Mouse (Mus musculus) naive thymus-derived CD4-positive, alpha-beta T cell, adult 2 months (primary cell): Measurements from ENCODE around the gene Lyzl4.
"Not testable (repeated sequence)": the region's sequence is repeated elsewhere in the genome, so short reads cannot be mapped to it uniquely, and the experiment has no call there.

Source experiments
- DNase-seq: peaks from one replicate; pipeline ENCODE4 v3.0.0-alpha.2; 2011; ENCODE audit warnings: low read depth

Lyzl4 gene

GRCm38 (mm10) chr9:121600861-121601427 lies 41.0 kb downstream of the Lyzl4 start:
- DNase-seq = no peak

GRCm38 (mm10) chr9:121600201-121600860 lies 41.6 kb downstream of the Lyzl4 start:
- DNase-seq = no peak

- DNase-seq = no peak
Measured at GRCm38 (mm10) chr9:121599551-121599950, 42.3 kb downstream of the Lyzl4 start.

GRCm38 (mm10) chr9:121598106-121598505 lies 43.8 kb downstream of the Lyzl4 start:
- no peak for DNase-seq

GRCm38 (mm10) chr9:121594771-121595170 lies 47.1 kb downstream of the Lyzl4 start:
- no peak for DNase-seq

- not testable (repeated sequence) for DNase-seq
Measured at GRCm38 (mm10) chr9:121593768-121594167, 48.1 kb downstream of the Lyzl4 start.

- DNase-seq = no peak
Measured at GRCm38 (mm10) chr9:121592948-121593550, 48.8 kb downstream of the Lyzl4 start.

- DNase-seq = no peak
Measured at GRCm38 (mm10) chr9:121589533-121589932, 52.4 kb downstream of the Lyzl4 start.

- DNase-seq = no peak
Measured at GRCm38 (mm10) chr9:121574380-121574779, 67.5 kb downstream of the Lyzl4 start.

GRCm38 (mm10) chr9:121568451-121568850 lies 73.4 kb downstream of the Lyzl4 start:
- DNase-seq = no peak

GRCm38 (mm10) chr9:121566387-121566786 lies 75.5 kb downstream of the Lyzl4 start:
- DNase-seq = no peak

GRCm38 (mm10) chr9:121563276-121563675 lies 78.6 kb downstream of the Lyzl4 start:
- no peak for DNase-seq

- DNase-seq = no peak
Measured at GRCm38 (mm10) chr9:121560515-121560914, 81.4 kb downstream of the Lyzl4 start.

- DNase-seq = no peak
Measured at GRCm38 (mm10) chr9:121558167-121558566, 83.7 kb downstream of the Lyzl4 start.

- DNase-seq = no peak
Measured at GRCm38 (mm10) chr9:121556913-121557312, 85.0 kb downstream of the Lyzl4 start.

- no peak for DNase-seq
Measured at GRCm38 (mm10) chr9:121555395-121556000, 86.4 kb downstream of the Lyzl4 start.

- DNase-seq = no peak
Measured at GRCm38 (mm10) chr9:121553643-121554042, 88.3 kb downstream of the Lyzl4 start.

- no peak for DNase-seq
Measured at GRCm38 (mm10) chr9:121550327-121550771, 91.5 kb downstream of the Lyzl4 start.

- DNase-seq = no peak
Measured at GRCm38 (mm10) chr9:121549444-121549843, 92.5 kb downstream of the Lyzl4 start.

GRCm38 (mm10) chr9:121549010-121549409 lies 92.9 kb downstream of the Lyzl4 start:
- no peak for DNase-seq

- no peak for DNase-seq
Measured at GRCm38 (mm10) chr9:121547431-121547830, 94.5 kb downstream of the Lyzl4 start.

GRCm38 (mm10) chr9:121541530-121541929 lies 100.4 kb downstream of the Lyzl4 start:
- no peak for DNase-seq

- no peak for DNase-seq
Measured at GRCm38 (mm10) chr9:121532626-121533025, 109.3 kb downstream of the Lyzl4 start.
